Mouse (Mus musculus) liver, embryonic 14.5 days (tissue): ENCODE data around the gene Slc41a3.

Source experiments
- CTCF ChIP-seq: IDR thresholded peaks from 2 replicates; pipeline ENCODE4 v1.5.1; 2016; ENCODE audit warnings: antibody characterized with exemption, low read depth, control low read depth
- EP300 ChIP-seq: IDR thresholded peaks from 2 replicates; pipeline ENCODE4 v1.6.1; 2016; ENCODE audit warnings: antibody characterized with exemption, low read depth

- no peak for TF ChIP-seq EP300
- TF ChIP-seq CTCF = no peak
Measured at GRCm38 (mm10) chr6:90650634-90651033, 46.1 kb downstream of the Slc41a3 start.
